Mouse (Mus musculus): ENCODE results near the gene Tmigd3.

Tmigd3 gene

GRCm38 (mm10) chr3:105873451-105874445, 3.0 kb downstream of the Tmigd3 start:
- no peak for DNase-seq (ENCODE audit: inconsistent age in 2 of 2, low spot score in 1 of 2)

GRCm38 (mm10) chr3:105876022-105876421, 5.3 kb downstream of the Tmigd3 start:
- peak; percentile 75 to 89 for DNase-seq (ENCODE audit: inconsistent age in 2 of 2, low spot score in 1 of 2)

- no peak for DNase-seq (ENCODE audit: inconsistent age in 2 of 2, low spot score in 1 of 2)
Measured at GRCm38 (mm10) chr3:105877252-105877803, 6.6 kb downstream of the Tmigd3 start.

- DNase-seq (ENCODE audit: inconsistent age in 2 of 2, low spot score in 1 of 2): no peak
Measured at GRCm38 (mm10) chr3:105877919-105878318, 7.2 kb downstream of the Tmigd3 start.

- no peak for DNase-seq (ENCODE audit: inconsistent age in 2 of 2, low spot score in 1 of 2)
Measured at GRCm38 (mm10) chr3:105878751-105879150, 8.0 kb downstream of the Tmigd3 start.

- no peak for DNase-seq (ENCODE audit: inconsistent age in 2 of 2, low spot score in 1 of 2)
Measured at GRCm38 (mm10) chr3:105880419-105880818, 9.7 kb downstream of the Tmigd3 start.

- DNase-seq (ENCODE audit: inconsistent age in 2 of 2, low spot score in 1 of 2): no peak
Measured at GRCm38 (mm10) chr3:105882105-105882504, 11.4 kb downstream of the Tmigd3 start.

GRCm38 (mm10) chr3:105883111-105883510, 12.4 kb downstream of the Tmigd3 start:
- no peak for DNase-seq (ENCODE audit: inconsistent age in 2 of 2, low spot score in 1 of 2)

GRCm38 (mm10) chr3:105888961-105889360, 18.3 kb downstream of the Tmigd3 start:
- no peak for DNase-seq (ENCODE audit: inconsistent age in 2 of 2, low spot score in 1 of 2)

- peak in 1 of 2 experiments; percentile 19 for DNase-seq (ENCODE audit: inconsistent age in 2 of 2, low spot score in 1 of 2)
Measured at GRCm38 (mm10) chr3:105890220-105890619, 19.5 kb downstream of the Tmigd3 start.

- DNase-seq (ENCODE audit: inconsistent age in 2 of 2, low spot score in 1 of 2): no peak
Measured at GRCm38 (mm10) chr3:105891141-105891540, 20.4 kb downstream of the Tmigd3 start.

GRCm38 (mm10) chr3:105891760-105892571, 21.3 kb downstream of the Tmigd3 start:
- peak; percentile 34 to 63 for DNase-seq (ENCODE audit: inconsistent age in 2 of 2, low spot score in 1 of 2)

GRCm38 (mm10) chr3:105892572-105893495, 22.1 kb downstream of the Tmigd3 start:
- peak; percentile 26 to 48 for DNase-seq (ENCODE audit: inconsistent age in 2 of 2, low spot score in 1 of 2)

- DNase-seq (ENCODE audit: inconsistent age in 2 of 2, low spot score in 1 of 2): peak; percentile 66 to 87
Measured at GRCm38 (mm10) chr3:105893941-105894391, 23.3 kb downstream of the Tmigd3 start.

GRCm38 (mm10) chr3:105894601-105895592, 24.2 kb downstream of the Tmigd3 start:
- DNase-seq (ENCODE audit: inconsistent age in 2 of 2, low spot score in 1 of 2): peak; percentile 98 to 100

GRCm38 (mm10) chr3:105896811-105897210, 26.1 kb downstream of the Tmigd3 start:
- no peak for DNase-seq (ENCODE audit: inconsistent age in 2 of 2, low spot score in 1 of 2)

- DNase-seq (ENCODE audit: inconsistent age in 2 of 2, low spot score in 1 of 2): peak; percentile 39 to 72
Measured at GRCm38 (mm10) chr3:105898325-105898724, 27.6 kb downstream of the Tmigd3 start.

GRCm38 (mm10) chr3:105898861-105899260, 28.2 kb downstream of the Tmigd3 start:
- peak; percentile 16 to 45 for DNase-seq (ENCODE audit: inconsistent age in 2 of 2, low spot score in 1 of 2)
